Mouse (Mus musculus): ENCODE data around the gene Gm4141.
"Not testable (repeated sequence)": the region's sequence is repeated elsewhere in the genome, so short reads cannot be mapped to it uniquely, and the experiment has no call there.

DNA sequence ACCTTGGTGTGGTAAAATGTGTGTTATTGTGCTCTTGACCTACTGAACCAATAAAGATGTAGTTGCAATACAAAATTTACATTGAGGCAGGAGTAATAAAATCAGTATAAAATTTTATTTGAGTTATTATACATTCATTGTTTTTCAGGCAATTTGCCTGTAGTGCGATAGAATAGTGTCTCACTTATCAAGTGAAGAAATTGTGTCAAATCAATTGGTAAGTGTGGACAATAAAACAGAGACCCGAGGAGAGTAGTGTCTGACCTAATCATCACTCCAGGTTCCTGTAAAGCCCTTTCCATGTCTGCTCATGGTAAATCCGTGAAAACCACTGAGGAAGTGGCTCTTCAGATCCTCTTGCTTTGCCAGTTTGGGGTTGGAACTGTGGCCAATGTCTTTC is 42.5 kb downstream of the Gm4141 start, which contains the start of gene Vmn1r104:
- TF ChIP-seq CTCF (conservative IDR thresholded peaks at IDR 0.05; ENCODE audit: insufficient read depth, insufficient read length, low read depth, low read length); POLR2A (IDR thresholded peaks at IDR 0.05; ENCODE audit: low read depth, low read length): not testable (repeated sequence)
